Mouse (Mus musculus) thymus, postnatal 0 days (tissue): ENCODE data around the gene Haus2. TPM values are rescaled to one million over a fixed set of nuclear protein-coding genes. Genes with fewer than 3 reads are reported as not detected.

Experiments used
- DNase-seq: peaks from one replicate; pipeline ENCODE4 v3.0.0-alpha.2; 2015; ENCODE audit warnings: low spot score
- polyA plus RNA-seq: library from polyadenylated mRNA; unstranded; fragments of >200 nt; fragmentation: Nextera tagmentation; extraction: Ambion mirVana; gene quantifications from 2 replicates; pipeline ENCODE4 v1.2.1, GENCODE M21; 2015

Gene Haus2
- polyA plus RNA-seq, 1 experiment from 2014 or later: 25.8 TPM

GRCm38 (mm10) chr2:120616279-120617163, 7.3 kb downstream of the Haus2 start:
- DNase-seq: no peak

- no peak for DNase-seq
These were observed 10.4 kb downstream of the Haus2 start for GRCm38 (mm10) chr2:120619538-120619937.

- no peak for DNase-seq
These were observed 13.7 kb downstream of the Haus2 start for GRCm38 (mm10) chr2:120622920-120623319.

GRCm38 (mm10) chr2:120628076-120628865, 19.1 kb downstream of the Haus2 start:
- no peak for DNase-seq

DNA sequence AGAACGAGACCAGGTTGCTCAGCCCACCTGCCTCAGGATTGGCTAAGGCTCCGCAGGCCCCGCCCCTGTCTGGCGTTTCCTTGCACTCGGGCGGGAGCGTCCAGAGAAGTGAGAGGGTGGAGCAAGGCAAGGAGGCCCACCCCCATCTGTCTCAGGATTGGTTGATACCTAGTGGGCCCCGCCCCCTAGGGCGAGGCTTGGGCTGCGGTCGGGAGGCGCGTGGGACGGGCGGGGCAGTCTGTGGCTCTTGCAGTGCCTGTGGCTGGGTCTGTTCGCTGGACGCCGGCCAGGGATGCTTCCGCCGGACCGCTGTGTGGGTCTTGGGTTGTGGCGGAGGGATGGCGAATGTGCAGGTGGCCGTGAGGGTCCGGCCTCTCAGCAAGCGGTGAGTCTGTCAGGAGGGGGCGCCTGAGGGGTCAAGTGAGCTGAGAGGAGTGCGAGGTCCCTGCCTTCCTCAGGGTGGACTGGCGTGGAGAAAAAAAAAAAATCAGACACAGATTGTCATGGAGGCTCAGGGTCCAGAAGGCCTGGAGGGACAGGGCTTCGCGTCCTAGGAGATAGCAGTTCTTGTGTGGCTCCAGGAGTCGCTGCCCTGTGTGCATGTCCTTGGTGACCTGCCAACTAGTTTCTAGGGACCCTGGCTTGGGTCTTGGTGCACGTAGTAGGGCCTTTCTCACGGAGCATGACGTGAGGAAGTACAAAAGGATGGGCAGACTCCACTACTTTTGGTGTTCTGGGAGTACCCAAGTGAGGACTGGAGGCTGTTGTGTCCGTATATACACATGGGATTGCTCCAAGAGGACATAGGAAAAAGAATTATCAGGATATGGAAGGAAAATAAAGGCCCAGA, 19.9 kb downstream of the Haus2 start, which contains the start of gene Stard9:
TSS of gene Stard9 (plus strand) at position 236 of the 850 bp plus-strand sequence.
- peak; percentile 99 for DNase-seq

DNA sequence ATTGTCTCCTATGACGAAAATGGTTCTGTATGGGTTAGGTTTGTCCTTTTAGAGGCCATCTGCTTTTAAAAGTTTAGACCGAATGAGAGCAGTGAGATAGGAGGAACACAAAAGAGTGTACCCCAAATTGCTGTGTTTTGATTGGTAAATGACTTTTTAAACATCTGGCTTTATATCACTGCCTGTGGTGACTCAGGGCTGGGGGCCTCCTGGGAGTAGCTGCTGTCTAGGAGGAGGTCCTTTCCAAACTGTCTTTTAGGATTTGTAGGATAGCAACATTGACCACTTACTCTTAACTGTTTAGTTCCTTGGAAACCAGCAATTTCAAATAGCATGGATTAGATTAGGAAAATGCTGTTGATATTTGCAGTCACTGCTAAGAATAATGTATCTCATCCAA, 21.1 kb downstream of the Haus2 start:
- no peak for DNase-seq

DNA sequence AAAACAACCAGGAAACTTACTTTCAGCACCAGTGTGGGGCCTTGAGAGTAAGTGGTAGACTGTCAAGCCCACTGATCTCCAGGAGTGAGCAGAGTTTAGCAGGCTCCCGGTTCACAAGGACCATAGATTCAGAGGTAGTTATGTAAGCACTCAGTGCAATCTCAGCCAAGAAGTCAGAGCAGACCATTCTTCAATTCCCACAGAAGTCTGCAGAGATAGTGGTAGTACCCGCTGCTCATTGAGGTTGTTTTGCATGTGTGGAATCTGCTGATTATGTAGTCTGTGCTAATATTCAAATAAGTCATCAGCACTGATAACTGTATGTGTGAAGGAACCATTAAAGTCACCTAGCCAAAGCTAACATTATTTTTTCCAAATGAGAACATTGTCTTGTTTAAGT, 21.5 kb downstream of the Haus2 start:
- no peak for DNase-seq

DNA sequence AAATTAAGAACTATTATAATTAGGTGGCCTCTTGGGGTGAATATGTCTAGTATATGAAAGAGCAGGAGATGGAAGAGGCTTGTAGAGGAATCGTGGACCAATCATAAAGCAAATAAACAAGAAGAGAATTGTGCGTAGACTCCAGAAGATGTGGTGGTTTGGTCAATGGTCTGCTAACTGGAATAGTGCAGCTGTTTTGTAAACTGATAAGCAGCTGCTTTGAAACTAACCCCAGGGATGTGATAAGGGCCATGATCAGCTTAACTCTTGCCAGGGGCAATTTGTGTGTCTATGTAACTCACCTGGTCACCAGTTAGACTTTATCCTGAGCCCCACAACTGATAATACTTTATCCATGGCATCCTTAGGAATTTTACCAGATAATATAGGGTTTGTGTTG, 22.3 kb downstream of the Haus2 start:
- no peak for DNase-seq

- no peak for DNase-seq
These were observed 22.8 kb downstream of the Haus2 start for GRCm38 (mm10) chr2:120631957-120632356.

DNA sequence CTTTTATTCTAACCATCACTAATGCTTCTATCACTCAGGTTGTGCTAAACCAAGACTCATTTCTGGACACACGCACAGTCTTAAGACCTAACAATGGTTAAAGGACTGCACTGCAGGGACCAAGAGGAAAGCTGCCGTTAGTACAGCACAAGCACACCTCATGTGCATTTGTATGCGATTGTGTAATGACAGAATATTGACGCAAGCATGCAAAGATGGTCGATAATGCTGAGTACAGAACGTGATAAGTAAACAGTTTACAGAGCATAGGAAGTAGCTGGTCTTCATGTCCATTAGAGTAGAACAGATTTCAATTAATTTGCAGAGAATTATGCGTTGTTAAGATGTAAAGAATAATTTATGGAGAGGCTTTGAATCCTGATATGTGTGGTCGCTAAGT, 31.7 kb downstream of the Haus2 start:
- no peak for DNase-seq

DNA sequence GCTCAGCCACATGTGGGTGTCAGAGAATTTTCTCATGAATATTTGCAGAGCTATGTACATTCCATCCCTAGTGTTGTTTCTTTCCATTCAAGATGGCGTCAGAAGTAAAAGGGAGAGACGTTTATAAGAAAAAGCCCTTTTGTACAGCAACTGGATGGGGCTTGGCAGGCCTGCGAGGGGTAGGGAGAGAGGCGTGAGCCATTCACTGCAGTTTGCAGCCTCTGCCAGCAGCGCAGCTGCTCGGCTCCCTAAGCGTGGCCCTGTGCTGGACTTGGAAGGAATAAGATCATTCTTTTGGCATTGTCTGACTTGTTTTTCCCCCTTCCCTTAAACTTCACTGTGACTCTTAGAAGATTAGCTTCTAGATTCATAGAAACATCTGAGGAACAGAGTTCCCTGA, 34.7 kb downstream of the Haus2 start:
- DNase-seq: no peak

DNA sequence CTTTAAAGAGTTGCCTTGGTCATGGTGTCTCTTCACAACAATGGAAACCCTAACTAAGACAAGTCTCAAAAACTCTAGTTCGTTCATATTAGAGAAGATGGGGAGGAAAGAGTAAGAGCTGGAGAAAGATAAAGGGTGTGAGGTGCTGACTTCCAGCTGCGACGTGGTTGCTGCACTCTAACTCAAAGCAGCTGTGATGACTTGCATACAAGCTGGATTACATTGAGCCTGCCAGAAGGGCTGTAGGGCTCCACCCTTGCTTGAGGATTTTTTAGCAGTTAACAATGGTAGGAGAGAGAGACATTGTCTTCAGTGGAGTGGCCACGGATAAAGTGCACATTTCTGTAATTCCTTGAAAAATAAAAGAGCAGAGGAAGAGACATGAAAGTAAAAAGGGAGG, 37.6 kb downstream of the Haus2 start:
- no peak for DNase-seq

- DNase-seq: no peak
These were observed 43.2 kb downstream of the Haus2 start for GRCm38 (mm10) chr2:120652256-120652924.

GRCm38 (mm10) chr2:120652925-120653284, 43.7 kb downstream of the Haus2 start:
- DNase-seq: no peak

- DNase-seq: no peak
These were observed 45.5 kb downstream of the Haus2 start for GRCm38 (mm10) chr2:120654693-120655092.

DNA sequence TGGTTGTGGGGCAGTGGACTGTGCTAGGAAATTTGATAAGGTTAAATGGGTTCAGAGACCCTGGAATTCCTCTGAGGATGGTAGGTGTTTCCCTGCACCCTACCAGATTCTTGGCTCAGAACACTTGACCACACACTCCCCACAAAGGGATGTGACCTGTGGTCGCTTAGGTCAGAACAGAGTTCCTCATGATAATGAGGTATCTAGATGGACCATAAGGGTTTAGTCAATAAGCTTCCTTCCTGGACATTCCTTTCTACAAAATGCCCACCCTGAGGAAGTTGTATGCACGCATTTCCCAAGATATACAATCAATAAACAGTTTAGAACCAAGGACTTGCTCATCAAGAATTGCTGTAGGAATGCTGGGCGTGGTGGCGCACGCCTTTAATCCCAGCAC, 46.7 kb downstream of the Haus2 start:
- DNase-seq: no peak

DNA sequence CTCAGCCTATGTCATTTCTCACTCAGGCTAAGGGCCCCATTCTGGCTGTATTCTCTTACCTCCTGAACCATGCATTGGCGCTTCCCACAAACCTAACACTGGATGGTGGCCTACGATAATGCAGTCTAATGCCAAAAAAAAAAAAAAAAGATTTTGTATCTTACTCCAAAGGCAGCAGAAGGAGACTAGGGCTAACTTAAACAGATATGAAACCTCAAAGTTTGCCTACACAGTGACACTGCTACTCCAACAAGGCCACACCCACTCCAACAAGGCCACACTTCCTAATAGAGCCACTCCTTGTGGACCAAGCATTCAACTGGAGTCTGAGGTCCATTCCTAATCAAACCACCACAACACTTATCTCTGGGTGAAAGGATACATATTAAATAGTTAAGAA, 47.5 kb downstream of the Haus2 start:
- DNase-seq: no peak

DNA sequence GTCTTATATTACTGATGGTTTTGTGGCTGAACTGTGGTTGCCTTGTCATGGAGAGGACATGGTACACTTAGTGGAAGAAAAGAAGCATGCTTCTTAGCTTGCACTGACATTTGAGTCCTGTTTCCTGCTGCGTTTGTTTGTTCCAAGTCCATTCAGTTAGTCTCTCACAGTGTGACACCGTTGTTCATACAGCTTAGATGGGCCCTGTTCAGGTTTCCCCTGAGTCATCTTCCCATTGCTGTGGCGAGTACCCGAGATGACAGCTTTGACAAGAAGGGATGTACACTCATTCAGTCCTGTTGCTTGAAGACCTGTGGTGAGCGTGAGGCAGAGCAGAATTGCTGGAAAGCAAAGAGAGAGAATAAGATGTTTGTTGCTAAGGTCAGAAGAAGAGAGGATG, 49.3 kb downstream of the Haus2 start:
- DNase-seq: no peak

DNA sequence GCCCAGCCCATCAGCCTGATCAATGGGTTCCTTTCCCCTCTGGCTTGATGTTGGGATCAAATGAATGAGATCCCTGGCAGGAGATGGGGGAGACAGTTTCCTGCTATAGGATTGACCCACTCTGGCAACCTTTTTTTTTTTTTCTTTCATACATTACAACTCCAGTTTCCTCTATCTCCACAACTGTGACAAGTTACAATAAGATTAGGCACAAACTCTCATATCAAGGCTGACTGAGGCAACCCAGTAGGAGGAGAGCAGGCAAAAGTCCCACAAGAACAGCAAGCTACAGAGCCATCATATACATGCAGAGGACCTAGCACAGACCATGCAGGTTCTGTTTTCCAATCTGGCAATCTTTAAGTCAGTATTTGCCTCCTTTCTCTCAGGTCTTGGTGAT, 50.1 kb downstream of the Haus2 start:
- DNase-seq: no peak

DNA sequence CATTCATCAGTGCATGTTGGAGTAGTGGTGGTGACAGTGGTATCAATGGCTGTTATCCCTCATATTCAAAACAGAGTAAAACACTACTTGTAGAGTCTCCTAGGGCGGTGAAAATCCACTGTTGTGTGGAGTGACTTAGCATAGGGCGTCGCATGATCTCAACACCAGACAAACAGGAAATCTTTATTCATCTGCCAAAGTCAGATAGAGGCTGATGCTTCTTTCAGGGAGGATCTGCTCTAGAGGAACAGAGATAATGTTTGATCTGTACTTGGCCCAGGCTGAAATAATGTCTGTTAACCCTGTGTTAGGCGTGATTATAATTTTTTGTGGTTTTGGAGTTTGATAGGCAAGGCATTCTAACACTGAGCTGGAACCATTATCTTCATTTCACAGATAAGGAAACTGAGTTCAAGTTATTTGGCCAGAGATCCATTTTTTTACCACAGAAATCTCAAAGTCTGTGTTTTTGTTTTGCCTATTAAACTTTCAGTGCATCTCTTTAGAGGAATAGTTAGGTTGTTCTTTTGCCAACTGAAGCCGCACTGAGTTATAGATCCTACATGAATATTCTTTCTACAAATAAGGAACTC, 51.4 kb downstream of the Haus2 start:
- peak; percentile 4 for DNase-seq

DNA sequence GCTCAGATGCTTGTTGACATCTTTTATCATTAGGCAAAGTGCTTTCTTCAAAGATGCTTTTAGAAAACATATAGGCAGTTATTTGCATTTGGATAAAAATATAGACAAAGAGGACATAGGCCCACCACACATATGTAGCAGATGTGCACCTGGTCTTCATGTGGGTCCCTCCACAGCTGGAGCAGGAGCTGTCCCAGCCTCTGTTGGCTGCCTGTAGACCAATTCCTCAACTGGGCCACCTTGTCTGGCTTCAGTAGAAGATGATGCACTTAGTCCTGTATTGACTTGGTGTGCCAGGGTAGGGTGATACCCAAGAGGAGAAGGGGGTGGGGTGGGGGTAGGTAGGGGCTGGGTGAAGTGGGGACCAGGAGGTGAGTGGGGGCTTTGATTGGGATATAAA, 53.6 kb downstream of the Haus2 start:
- no peak for DNase-seq
